Mouse (Mus musculus): ENCODE data around the gene Olfr61.

- TF ChIP-seq POLR2A (IDR thresholded peaks at IDR 0.05; ENCODE audit: borderline replicate concordance, insufficient read depth, low read length): no peak
- no peak for TF ChIP-seq CTCF (IDR thresholded peaks at IDR 0.05; ENCODE audit: borderline replicate concordance, insufficient read depth, low read depth, low read length)
Observed at GRCm38 (mm10) chr7:140646152-140646551, 17.4 kb downstream of the Olfr61 start, which contains the start of gene Olfr53.

Data from cerebellum, adult 2 months (tissue).